Mouse (Mus musculus): ENCODE measurements around the gene Gsta3. TPM values are rescaled to one million over a fixed set of nuclear protein-coding genes. Genes with fewer than 3 reads are reported as not detected.
"Not testable (repeated sequence)": the region's sequence is repeated elsewhere in the genome, so short reads cannot be mapped to it uniquely, and the experiment has no call there.

Gsta3 gene
- polyA plus RNA-seq, 1 experiment from 2014 or later, result 24.0 TPM

DNA sequence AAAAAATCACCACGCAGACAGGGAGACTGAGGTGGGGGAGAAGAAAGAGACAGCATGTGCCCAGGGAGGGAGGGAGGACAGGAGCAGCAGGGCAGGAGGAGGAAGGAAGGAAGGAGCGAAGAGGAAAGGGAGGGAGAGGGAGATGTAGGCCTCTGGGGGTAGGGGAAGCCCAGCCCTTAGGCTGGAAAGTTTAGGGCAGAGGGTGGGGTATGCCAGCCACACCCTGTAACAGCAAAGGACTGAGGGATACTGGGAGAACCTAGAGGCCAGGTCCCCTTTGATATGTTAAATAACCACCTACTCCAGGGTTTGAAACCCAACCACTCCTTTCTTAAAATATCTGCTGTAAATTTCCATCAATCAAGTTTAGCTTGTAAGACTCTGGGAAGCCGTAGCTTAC is 16.0 kb downstream of the Gsta3 start:
- Histone ChIP-seq H3K9ac (no peak overlapping the region), H3K4me3 (replicated peaks) (no peak overlapping the region), H3K9me3 (replicated peaks) (no peaks in the 10 kb centered on the region), H3K4me1 (replicated peaks) (no peaks in the 10 kb centered on the region), H3K4me2 (no peak overlapping the region), H3K36me3 (no peaks in the 10 kb centered on the region), H3K27me3 (no peaks in the 10 kb centered on the region), H3K27ac (no peak overlapping the region)
- WGBS (ENCODE audit: insufficient replicate concordance), result 56% methylated on average over 3 of the region's 3 CpGs
- no peak for ATAC-seq (ENCODE audit: low read depth)
- DNase-seq, result no peak

DNA sequence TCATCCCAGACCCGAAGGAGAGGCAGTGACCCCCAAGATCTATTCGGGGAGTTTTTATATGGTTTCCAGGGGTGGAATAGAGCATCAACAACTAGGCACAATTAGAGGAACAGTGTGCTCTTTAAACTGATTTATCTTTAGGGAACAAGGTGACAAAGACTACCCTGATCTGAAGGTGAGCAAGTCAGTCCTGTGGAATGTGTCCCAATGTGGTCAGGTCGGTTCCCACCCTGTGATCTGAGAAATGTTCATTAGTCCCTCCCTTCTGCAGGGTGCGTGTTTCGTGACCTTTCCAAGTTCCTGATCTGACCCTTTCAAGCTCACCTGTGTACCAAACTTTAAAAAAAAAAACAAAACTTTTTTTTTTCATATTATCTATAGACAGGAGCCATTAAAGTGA is 16.5 kb downstream of the Gsta3 start:
- H3K4me2 ChIP-seq, result no peak overlapping the region
- H3K9ac ChIP-seq, result no peak overlapping the region
- no peaks in the 10 kb centered on the region for H3K27me3 ChIP-seq
- WGBS (ENCODE audit: insufficient replicate concordance), result 62% methylated on average over 5 of the region's 5 CpGs
- H3K27ac ChIP-seq, result no peak overlapping the region
- no peaks in the 10 kb centered on the region for H3K9me3 ChIP-seq (replicated peaks)
- H3K4me1 ChIP-seq (replicated peaks), result no peaks in the 10 kb centered on the region
- DNase-seq, result no peak
- H3K36me3 ChIP-seq, result no peaks in the 10 kb centered on the region
- no peak for ATAC-seq (ENCODE audit: low read depth)
- H3K4me3 ChIP-seq (replicated peaks), result no peak overlapping the region

DNA sequence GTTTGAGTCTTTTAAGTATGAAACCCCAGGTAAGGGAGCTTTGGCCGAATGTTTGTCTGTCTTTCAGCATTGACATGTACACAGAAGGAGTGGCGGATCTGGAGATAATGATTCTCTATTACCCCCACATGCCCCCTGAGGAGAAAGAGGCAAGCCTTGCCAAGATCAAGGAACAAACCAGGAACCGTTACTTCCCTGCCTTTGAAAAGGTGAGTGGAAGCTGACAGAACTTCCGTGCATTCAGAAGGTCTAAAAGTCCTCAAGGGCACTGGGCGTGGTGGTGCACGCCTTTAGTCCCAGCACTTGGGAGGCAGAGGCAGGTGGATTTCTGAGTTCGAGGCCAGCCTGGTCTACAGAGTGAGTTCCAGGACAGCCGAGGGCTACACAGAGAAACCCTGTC is 19.6 kb downstream of the Gsta3 start:
- not testable (repeated sequence) for H3K4me3 ChIP-seq (replicated peaks); ATAC-seq (ENCODE audit: low read depth); H3K27ac ChIP-seq; H3K27me3 ChIP-seq; DNase-seq; H3K4me1 ChIP-seq (replicated peaks); H3K4me2 ChIP-seq; H3K9ac ChIP-seq; H3K36me3 ChIP-seq; H3K9me3 ChIP-seq (replicated peaks)
- WGBS (ENCODE audit: insufficient replicate concordance), result 63% methylated on average over 8 of the region's 8 CpGs

DNA sequence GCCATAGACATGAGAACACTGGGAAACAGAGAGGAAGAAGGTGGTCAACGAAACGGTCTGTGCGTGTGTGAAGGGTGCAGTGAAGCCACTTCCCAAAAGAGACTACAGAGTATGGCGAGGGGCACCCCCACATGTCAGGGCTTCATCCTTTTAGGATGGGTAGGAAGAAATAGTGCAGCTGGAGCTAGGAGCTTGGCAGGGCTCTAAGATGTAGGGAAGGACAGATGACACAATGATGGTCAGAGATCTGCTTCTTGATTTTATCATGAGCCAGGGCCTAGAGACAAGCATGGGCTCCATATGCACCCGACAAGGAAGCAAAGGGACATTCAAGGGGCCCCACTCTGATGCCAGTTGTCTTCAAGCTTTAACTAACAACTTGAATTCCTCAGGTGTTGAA is 22.0 kb downstream of the Gsta3 start:
- Histone ChIP-seq H3K9me3 (replicated peaks) (no peaks in the 10 kb centered on the region), H3K9ac (no peak overlapping the region), H3K27ac (no peak overlapping the region), H3K4me2 (no peak overlapping the region), H3K27me3 (no peaks in the 10 kb centered on the region), H3K4me1 (replicated peaks) (no peaks in the 10 kb centered on the region), H3K36me3 (no peaks in the 10 kb centered on the region), H3K4me3 (replicated peaks) (no peak overlapping the region)
- DNase-seq (no peak), ATAC-seq (ENCODE audit: low read depth) (no peak)
- WGBS (ENCODE audit: insufficient replicate concordance), result 64% methylated on average over 5 of the region's 5 CpGs

DNA sequence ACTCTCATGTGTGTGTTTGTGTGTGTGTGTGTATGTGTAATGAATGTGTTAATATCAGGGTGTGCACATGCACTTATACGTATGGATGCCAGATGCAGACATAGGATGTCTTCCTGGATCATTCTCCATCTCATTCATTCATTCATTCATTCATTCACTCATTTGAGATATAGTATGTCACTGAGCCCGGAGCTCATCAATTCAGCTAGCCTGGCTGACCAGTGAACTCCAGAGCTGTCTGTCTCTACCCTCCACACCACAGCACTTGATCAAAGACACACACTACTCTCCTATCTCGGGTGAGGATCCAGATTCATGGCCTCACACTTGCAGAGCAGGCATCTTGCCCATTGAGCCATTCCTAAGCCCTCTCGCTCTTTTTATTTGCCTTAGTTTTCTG is 23.6 kb downstream of the Gsta3 start:
- ATAC-seq (ENCODE audit: low read depth) (no peak), DNase-seq (no peak)
- H3K4me1 ChIP-seq (replicated peaks), result no peaks in the 10 kb centered on the region
- no peak overlapping the region for H3K4me2 ChIP-seq
- no peaks in the 10 kb centered on the region for H3K9me3 ChIP-seq (replicated peaks)
- WGBS (ENCODE audit: insufficient replicate concordance), result 56% methylated on average over 4 of the region's 4 CpGs
- H3K4me3 ChIP-seq (replicated peaks), result no peak overlapping the region
- no peaks in the 10 kb centered on the region for H3K27me3 ChIP-seq
- H3K9ac ChIP-seq, result no peak overlapping the region
- H3K27ac ChIP-seq, result no peak overlapping the region
- H3K36me3 ChIP-seq, result no peaks in the 10 kb centered on the region

DNA sequence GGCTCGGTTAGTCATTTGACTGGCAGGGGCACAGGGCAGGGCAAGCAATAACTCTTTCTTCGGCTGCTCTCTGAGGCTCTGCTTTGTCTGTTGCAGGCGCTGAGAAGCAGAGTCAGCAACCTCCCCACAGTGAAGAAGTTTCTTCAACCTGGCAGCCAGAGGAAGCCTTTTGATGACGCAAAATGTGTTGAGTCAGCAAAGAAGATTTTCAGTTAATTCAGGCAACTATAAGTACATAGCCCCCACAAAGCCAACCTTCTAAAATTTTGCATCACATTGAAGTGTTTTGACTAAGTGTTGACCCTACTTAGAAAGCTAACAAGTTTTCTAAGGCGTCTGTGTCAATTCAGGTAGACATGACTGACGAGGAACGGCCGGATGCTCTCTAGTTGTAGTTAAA is 24.4 kb downstream of the Gsta3 start:
- Histone ChIP-seq H3K4me2 (no peak overlapping the region), H3K36me3 (no peaks in the 10 kb centered on the region), H3K27ac (no peak overlapping the region), H3K27me3 (no peaks in the 10 kb centered on the region), H3K4me1 (replicated peaks) (no peaks in the 10 kb centered on the region), H3K9me3 (replicated peaks) (no peaks in the 10 kb centered on the region), H3K4me3 (replicated peaks) (no peak overlapping the region), H3K9ac (no peak overlapping the region)
- DNase-seq, result no peak
- 62% methylated on average over 8 of the region's 8 CpGs for WGBS (ENCODE audit: insufficient replicate concordance)
- no peak for ATAC-seq (ENCODE audit: low read depth)

DNA sequence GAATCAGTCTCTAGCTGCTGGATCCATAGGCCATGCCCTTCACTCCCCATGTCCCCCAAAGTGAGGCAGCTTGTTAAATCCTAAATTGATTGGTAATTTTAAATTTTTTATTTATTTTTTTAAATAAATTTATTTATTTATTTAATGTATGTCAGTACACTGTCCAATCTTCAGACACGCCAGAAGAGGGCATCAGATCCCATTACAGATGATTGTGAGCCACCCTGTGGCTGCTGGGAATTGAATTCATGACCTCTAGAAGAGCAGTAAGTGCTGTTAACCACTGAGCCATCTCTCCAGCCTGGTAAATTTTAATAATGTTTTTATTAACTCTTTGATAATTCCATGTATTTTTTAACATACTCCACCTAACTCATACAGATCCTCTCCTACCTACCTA is 26.4 kb downstream of the Gsta3 start:
- no peaks in the 10 kb centered on the region for H3K27me3 ChIP-seq
- no peak overlapping the region for H3K4me2 ChIP-seq
- no peak for DNase-seq
- no peaks in the 10 kb centered on the region for H3K4me1 ChIP-seq (replicated peaks)
- H3K27ac ChIP-seq, result no peak overlapping the region
- ATAC-seq (ENCODE audit: low read depth), result no peak
- H3K9ac ChIP-seq, result no peak overlapping the region
- H3K36me3 ChIP-seq, result no peaks in the 10 kb centered on the region
- no peaks in the 10 kb centered on the region for H3K9me3 ChIP-seq (replicated peaks)
- WGBS (ENCODE audit: insufficient replicate concordance), result 60% methylated on average over 1 of the region's 1 CpGs
- H3K4me3 ChIP-seq (replicated peaks), result no peak overlapping the region

DNA sequence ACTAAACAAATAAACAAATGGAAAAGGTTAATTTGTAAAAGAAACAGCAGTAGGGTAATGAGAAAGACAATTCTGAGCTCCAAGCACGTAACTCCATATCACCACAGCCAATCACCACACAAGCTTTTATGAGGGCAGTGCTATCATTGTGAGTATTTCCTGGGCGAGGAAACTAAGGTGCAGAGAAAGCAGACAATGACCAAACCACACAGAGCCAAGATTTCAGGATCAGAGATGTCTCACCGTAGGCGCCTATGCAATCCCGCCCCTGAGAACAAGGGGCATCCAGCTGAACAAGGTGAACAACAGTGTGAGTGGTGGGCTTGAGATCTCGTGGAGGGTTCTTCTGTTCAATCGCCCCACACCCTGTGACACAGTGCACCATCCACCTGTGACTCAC is 27.1 kb downstream of the Gsta3 start:
- not testable (repeated sequence) for H3K4me3 ChIP-seq (replicated peaks); H3K27ac ChIP-seq; ATAC-seq (ENCODE audit: low read depth); H3K4me2 ChIP-seq; H3K9me3 ChIP-seq (replicated peaks); DNase-seq; H3K4me1 ChIP-seq (replicated peaks); H3K9ac ChIP-seq; H3K36me3 ChIP-seq; H3K27me3 ChIP-seq
- WGBS (ENCODE audit: insufficient replicate concordance), result 56% methylated on average over 7 of the region's 7 CpGs

DNA sequence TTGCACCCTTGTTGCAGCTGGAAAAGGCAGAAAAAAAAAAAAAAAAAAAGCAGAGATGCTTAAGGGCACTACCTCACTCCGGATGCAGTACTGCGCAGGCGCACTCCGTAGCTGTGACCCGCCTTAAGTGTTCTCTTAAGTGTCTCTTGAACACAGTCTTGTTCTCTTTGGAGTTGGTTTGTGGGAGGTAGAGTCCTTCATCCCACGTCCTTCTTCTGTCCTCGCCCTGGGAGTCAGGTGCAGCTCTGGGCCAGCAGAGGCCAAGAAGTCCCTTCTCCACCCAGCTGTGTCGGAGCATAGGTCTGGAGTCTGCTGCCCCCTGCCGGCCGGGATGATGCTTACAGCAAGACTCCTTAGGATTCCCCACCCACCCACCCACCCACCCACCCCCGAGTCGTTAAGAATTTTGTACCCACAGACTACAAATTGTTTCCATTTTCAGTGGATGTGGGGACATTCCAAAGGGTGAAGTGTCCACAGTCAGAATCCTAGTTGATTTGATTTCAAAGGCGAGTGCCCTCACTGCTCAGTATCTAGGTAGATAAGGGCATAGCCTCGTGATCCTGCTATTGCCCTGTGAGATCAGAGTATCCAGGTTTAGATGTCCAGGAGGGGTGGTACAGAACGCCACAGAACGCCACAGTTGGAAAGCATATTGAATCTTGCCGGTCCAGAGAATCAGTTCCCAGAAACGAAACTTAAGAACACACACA is 31.1 kb downstream of the Gsta3 start:
- DNase-seq (peak; percentile 25), ATAC-seq (ENCODE audit: low read depth) (peak; percentile 43; the same call in 1 of the 2 replicates)
- H3K4me2 ChIP-seq, result peak overlapping the region; percentile 45
- no peaks in the 10 kb centered on the region for H3K4me1 ChIP-seq (replicated peaks)
- no peaks in the 10 kb centered on the region for H3K9me3 ChIP-seq (replicated peaks)
- no peak overlapping the region for H3K9ac ChIP-seq
- H3K4me3 ChIP-seq (replicated peaks), result peak overlapping the region; percentile 22
- WGBS (ENCODE audit: insufficient replicate concordance), result 23% methylated on average over 18 of the region's 18 CpGs
- peaks cover 6% of the 10 kb centered on the region; the same call in 1 of the 2 replicates for H3K27me3 ChIP-seq
- H3K36me3 ChIP-seq, result no peaks in the 10 kb centered on the region
- no peak overlapping the region for H3K27ac ChIP-seq

DNA sequence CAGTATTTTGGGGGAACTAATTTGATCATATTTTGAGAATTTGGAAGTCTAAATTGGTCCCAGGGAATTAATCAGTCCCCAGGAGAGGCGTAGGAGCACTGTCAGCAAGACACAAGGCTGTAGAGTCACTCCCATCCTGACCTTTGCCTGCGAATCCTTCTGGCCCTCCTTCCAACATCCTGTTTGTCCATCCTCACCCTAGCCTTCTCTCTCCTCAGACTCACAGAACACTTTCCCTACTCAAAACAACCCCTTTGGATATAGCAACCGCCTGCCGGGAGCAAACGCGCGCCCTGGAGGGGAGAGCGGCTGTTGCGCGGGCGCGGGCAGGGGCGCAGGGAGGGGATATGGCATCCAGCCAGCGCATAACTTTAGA is 31.7 kb downstream of the Gsta3 start:
- H3K27ac ChIP-seq, result no peak overlapping the region
- 27% methylated on average over 14 of the region's 14 CpGs for WGBS (ENCODE audit: insufficient replicate concordance)
- H3K4me2 ChIP-seq, result peak overlapping the region; percentile 45
- H3K9ac ChIP-seq, result no peak overlapping the region
- no peak for ATAC-seq (ENCODE audit: low read depth)
- DNase-seq, result no peak
- H3K9me3 ChIP-seq (replicated peaks), result no peaks in the 10 kb centered on the region
- no peaks in the 10 kb centered on the region for H3K36me3 ChIP-seq
- H3K27me3 ChIP-seq, result peaks cover 6% of the 10 kb centered on the region; the same call in 1 of the 2 replicates
- no peaks in the 10 kb centered on the region for H3K4me1 ChIP-seq (replicated peaks)
- peak overlapping the region; percentile 22 for H3K4me3 ChIP-seq (replicated peaks)

DNA sequence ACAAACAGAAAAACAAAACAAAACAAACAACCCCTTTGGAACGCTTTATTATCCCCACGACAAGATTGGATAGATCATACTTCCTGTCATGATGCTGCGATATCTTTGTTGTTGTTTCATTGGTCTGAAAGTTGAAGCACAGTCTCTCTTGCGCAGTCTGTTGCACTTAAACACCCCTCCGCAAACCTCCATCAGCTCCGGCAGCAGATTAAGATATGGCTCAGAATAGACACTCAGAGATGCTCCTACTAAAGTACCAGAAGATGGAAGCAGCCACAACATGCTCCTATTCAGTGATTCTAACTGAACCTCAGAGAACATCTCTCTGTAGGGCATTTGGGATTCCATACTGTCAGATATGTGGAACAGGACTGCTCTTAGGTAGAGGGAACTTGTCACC is 32.7 kb downstream of the Gsta3 start:
- Histone ChIP-seq H3K36me3 (no peaks in the 10 kb centered on the region), H3K9ac (no peak overlapping the region), H3K27me3 (peaks cover 6% of the 10 kb centered on the region; the same call in 1 of the 2 replicates), H3K4me1 (replicated peaks) (no peaks in the 10 kb centered on the region), H3K4me2 (no peak overlapping the region), H3K4me3 (replicated peaks) (no peak overlapping the region), H3K27ac (no peak overlapping the region), H3K9me3 (replicated peaks) (no peaks in the 10 kb centered on the region)
- ATAC-seq (ENCODE audit: low read depth), result no peak
- 73% methylated on average over 6 of the region's 6 CpGs for WGBS (ENCODE audit: insufficient replicate concordance)
- no peak for DNase-seq

DNA sequence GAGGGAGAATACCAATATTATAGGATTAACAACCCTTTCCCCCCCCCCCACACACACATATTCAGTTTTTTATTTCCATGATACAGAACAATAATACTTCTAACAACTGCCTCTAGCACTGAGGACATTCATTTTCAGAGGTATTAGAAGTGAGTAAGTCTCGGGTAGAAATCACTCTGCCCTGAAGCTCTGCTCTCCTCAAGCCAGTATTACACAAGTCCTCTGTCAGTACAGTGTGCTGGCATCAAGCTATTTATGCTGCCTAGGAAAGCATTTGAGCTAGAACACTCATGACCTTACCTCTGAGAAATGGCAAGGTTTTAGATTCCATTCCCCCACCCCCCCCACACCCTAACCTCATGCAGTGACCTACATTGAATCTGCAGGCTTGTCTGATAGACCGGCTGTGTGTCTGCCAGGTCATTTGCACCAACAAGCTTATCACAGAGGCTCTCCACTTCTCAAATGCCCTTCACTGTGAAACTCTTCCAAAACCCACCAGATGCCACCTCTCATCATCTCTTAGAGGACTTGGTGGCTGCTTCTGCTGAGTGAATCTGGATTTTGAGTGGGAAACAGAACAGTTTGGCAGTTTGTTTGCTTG is 34.1 kb downstream of the Gsta3 start:
- DNase-seq (no peak), ATAC-seq (ENCODE audit: low read depth) (no peak)
- Histone ChIP-seq H3K4me2 (no peak overlapping the region), H3K27me3 (peaks cover 6% of the 10 kb centered on the region; the same call in 1 of the 2 replicates), H3K27ac (no peak overlapping the region), H3K4me3 (replicated peaks) (no peak overlapping the region), H3K36me3 (no peaks in the 10 kb centered on the region), H3K4me1 (replicated peaks) (no peaks in the 10 kb centered on the region), H3K9ac (no peak overlapping the region), H3K9me3 (replicated peaks) (no peaks in the 10 kb centered on the region)
- 50% methylated on average over 2 of the region's 2 CpGs for WGBS (ENCODE audit: insufficient replicate concordance)
